Mouse (Mus musculus) kidney, adult 2 months (tissue): ENCODE measurements around the gene Lgals2. TPM values are rescaled to one million over a fixed set of nuclear protein-coding genes. Genes with fewer than 3 reads are reported as not detected.

Source experiments
- DNase-seq: peaks from one replicate; pipeline ENCODE4 v3.0.0; 2021
- H3K27ac ChIP-seq: fragments of 200-500 bp; 2 replicates; pipeline ENCODE4 v1.5.1; 2012; ENCODE audit warnings: low read depth, low read length, control low read depth, inconsistent platforms; ENCODE audit not compliant: insufficient read depth
- H3K27me3 ChIP-seq: fragments of 200-500 bp; replicated peaks from 2 replicates; pipeline ENCODE4 v1.6.1; 2012; ENCODE audit warnings: mild to moderate bottlenecking, moderate library complexity, low read length, inconsistent platforms; ENCODE audit not compliant: control insufficient read depth, insufficient read depth
- H3K36me3 ChIP-seq: fragments of 200-500 bp; 2 replicates; pipeline ENCODE4 v1.6.1; 2012; ENCODE audit warnings: mild to moderate bottlenecking, moderate library complexity, low read length, inconsistent platforms; ENCODE audit not compliant: control insufficient read depth, insufficient read depth
- H3K4me1 ChIP-seq: fragments of 200-500 bp; 2 replicates; pipeline ENCODE4 v1.6.1; 2011; ENCODE audit warnings: low read length; ENCODE audit not compliant: control insufficient read depth, insufficient read depth
- H3K4me3 ChIP-seq: fragments of 200-500 bp; 2 replicates; pipeline ENCODE4 v1.5.1; 2011; ENCODE audit warnings: mild to moderate bottlenecking, low read depth, low read length, control low read depth; ENCODE audit not compliant: insufficient read depth
- CTCF ChIP-seq: fragments of 200-500 bp; conservative IDR thresholded peaks from 2 replicates; pipeline ENCODE4 v1.5.1; 2011; ENCODE audit warnings: low read depth, mild to moderate bottlenecking, control low read depth, low read length, moderate library complexity, mixed read lengths; ENCODE audit not compliant: insufficient read depth, insufficient read length
- POLR2A ChIP-seq: fragments of 200-500 bp; IDR thresholded peaks from one replicate; pipeline ENCODE4 v1.6.1; 2011; ENCODE audit warnings: low read depth, low read length, control low read depth
- WGBS: fragments of 180-500 bp; shearing (Covaris S2); methylation state at CpG from one replicate; pipeline ENCODE4 v1.1.7; 2018; 5-methylcytosine and 5-hydroxymethylcytosine counted together
- polyA plus RNA-seq: library from polyadenylated mRNA; depleted of rRNA; stranded (reverse); fragments of >200 nt; gene quantifications from 2 replicates; pipeline ENCODE4 v1.2.3, GENCODE M21; 2012; rRNA removed

Gene Lgals2
- polyA plus RNA-seq, 1 experiment = 0.25 TPM

- DNase-seq = peak; percentile 85
- Histone ChIP-seq H3K36me3 (no peaks in the 10 kb centered on the region), H3K4me3 (peak within 1 kb of the TSS; percentile 80), H3K4me1 (peaks cover 41% of the 10 kb centered on the region), H3K27me3 (no peaks in the 10 kb centered on the region), H3K27ac (peak within 1 kb of the TSS; percentile 93)
- TF ChIP-seq CTCF (no peak), POLR2A (peak; percentile 76)
- WGBS = 2% methylated on average over 70 of the region's 70 CpGs
These were observed 52.4 kb downstream of the Lgals2 start, which contains the start of gene Card10 for GRCm38 (mm10) chr15:78802776-78803391. Gene Card10 (minus strand): TSS chr15:78803042.

- no peaks in the 10 kb centered on the region for H3K27me3 ChIP-seq
- H3K27ac ChIP-seq = peak overlapping the region; percentile 93
- WGBS = 3% methylated on average over 67 of the region's 67 CpGs
- H3K4me1 ChIP-seq = peaks cover 46% of the 10 kb centered on the region
- DNase-seq = peak; percentile 56
- H3K4me3 ChIP-seq = peak overlapping the region; percentile 80
- TF ChIP-seq CTCF (0 out of 2 replicates have a peak, but pooled peaks have one; percentile 11), POLR2A (no peak)
- no peaks in the 10 kb centered on the region for H3K36me3 ChIP-seq
These were observed 53.2 kb downstream of the Lgals2 start for GRCm38 (mm10) chr15:78801971-78802741.

GRCm38 (mm10) chr15:78801571-78801970, 53.8 kb downstream of the Lgals2 start:
- Histone ChIP-seq H3K4me1 (peaks cover 49% of the 10 kb centered on the region), H3K27me3 (no peaks in the 10 kb centered on the region), H3K27ac (peak overlapping the region; percentile 93), H3K4me3 (peak overlapping the region; percentile 80), H3K36me3 (no peaks in the 10 kb centered on the region)
- DNase-seq = no peak
- WGBS = 40% methylated on average over 9 of the region's 9 CpGs
- no peak for TF ChIP-seq POLR2A
- TF ChIP-seq CTCF = no peak

Other genes with a start within 250 kb of the Lgals2 start
- gene Elfn2, start 136.8 kb downstream of the Lgals2 start, polyA plus RNA-seq = 0.03 and 0.04 TPM in 2 replicates
- 15.7 and 16.6 TPM in 2 replicates for gene Mfng, start 82.1 kb downstream of the Lgals2 start, polyA plus RNA-seq
- gene Card10, start 52.5 kb downstream of the Lgals2 start, polyA plus RNA-seq = 80.4 and 93.7 TPM in 2 replicates
- gene Cdc42ep1, start 12.9 kb downstream of the Lgals2 start, polyA plus RNA-seq = 59.2 and 66.7 TPM in 2 replicates
- gene Gga1, start 21.7 kb upstream of the Lgals2 start, polyA plus RNA-seq = 56.5 and 68.1 TPM in 2 replicates
- 0.03 TPM in 1 of 2 replicates, not detected in the other for gene Gm49510, start 44.1 kb upstream of the Lgals2 start, polyA plus RNA-seq
- 26.2 and 30.0 TPM in 2 replicates for gene Sh3bp1, start 44.2 kb upstream of the Lgals2 start, polyA plus RNA-seq
- gene Pdxp, start 58.4 kb upstream of the Lgals2 start, polyA plus RNA-seq = 1.7 and 1.9 TPM in 2 replicates
- 310 and 318 TPM in 2 replicates for gene Lgals1, start 71.2 kb upstream of the Lgals2 start, polyA plus RNA-seq
- 19.3 and 24.1 TPM in 2 replicates for gene Nol12, start 79.4 kb upstream of the Lgals2 start, polyA plus RNA-seq
- gene Triobp, start 92.2 kb upstream of the Lgals2 start, polyA plus RNA-seq = 41.8 and 47.6 TPM in 2 replicates
- 123 and 145 TPM in 2 replicates for gene H1f0, start 172.9 kb upstream of the Lgals2 start, polyA plus RNA-seq
- 0.64 and 1.2 TPM in 2 replicates for gene Galr3, start 186.4 kb upstream of the Lgals2 start, polyA plus RNA-seq
- 38.9 and 52.2 TPM in 2 replicates for gene Ankrd54, start 207.4 kb upstream of the Lgals2 start, polyA plus RNA-seq
- gene Eif3l, start 219.7 kb upstream of the Lgals2 start, polyA plus RNA-seq = 172 and 183 TPM in 2 replicates